Mouse (Mus musculus): ENCODE measurements at regions not wholly inside any gene's neighbourhood (a gene's known extent, or its start where the extent isn't known, plus 50 kb on each side); places are given as distances from the start of the nearest gene placed in this dataset.

GRCm38 (mm10) chr15:63340322-63341060 lies 504.5 kb downstream of the Gsdmc2 start:
- Histone ChIP-seq H3K9ac (replicated peaks) (no peak overlapping the region), H3K36me3 (replicated peaks; ENCODE audit: insufficient read depth, low read length) (no peaks in the 10 kb centered on the region), H3K9me3 (ENCODE audit: low read length) (no peaks in the 10 kb centered on the region; the same call in 1 of the 2 replicates), H3K4me2 (ENCODE audit: low read depth, low read length) (no peak overlapping the region), H3K27ac (ENCODE audit: low read depth) (no peak overlapping the region), H3K4me1 (ENCODE audit: insufficient read depth) (peaks cover 6% of the 10 kb centered on the region; the same call in 1 of the 2 replicates), H3K4me3 (ENCODE audit: low read depth, low read length) (no peak overlapping the region), H3K27me3 (ENCODE audit: insufficient read depth, low read length) (no peaks in the 10 kb centered on the region)
- DNase-seq (peak; percentile 14), ATAC-seq (no peak)
- 31% methylated on average over 6 of the region's 6 CpGs for WGBS (ENCODE audit: insufficient replicate concordance)
- TF ChIP-seq CTCF (IDR thresholded peaks at IDR 0.05; ENCODE audit: low read depth) (peak; percentile 41), EP300 (IDR thresholded peaks at IDR 0.05; ENCODE audit: low read depth) (no peak)

- no peaks in the 10 kb centered on the region for H3K27me3 ChIP-seq (ENCODE audit: insufficient read depth, low read length)
- 59% methylated on average over 1 of the region's 1 CpGs for WGBS (ENCODE audit: insufficient replicate concordance)
- no peaks in the 10 kb centered on the region for H3K9me3 ChIP-seq (ENCODE audit: low read length)
- no peak overlapping the region for H3K9ac ChIP-seq (replicated peaks)
- no peak for ATAC-seq
- H3K36me3 ChIP-seq (replicated peaks; ENCODE audit: insufficient read depth, low read length), result no peaks in the 10 kb centered on the region
- DNase-seq, result no peak
- no peak overlapping the region for H3K27ac ChIP-seq (ENCODE audit: low read depth)
- no peak overlapping the region for H3K4me3 ChIP-seq (ENCODE audit: low read depth, low read length)
- no peak overlapping the region for H3K4me2 ChIP-seq (ENCODE audit: low read depth, low read length)
- no peak for TF ChIP-seq EP300 (IDR thresholded peaks at IDR 0.05; ENCODE audit: low read depth)
- no peak for TF ChIP-seq CTCF (IDR thresholded peaks at IDR 0.05; ENCODE audit: low read depth)
- no peaks in the 10 kb centered on the region for H3K4me1 ChIP-seq (ENCODE audit: insufficient read depth)
These were observed 525.3 kb downstream of the Gsdmc2 start for GRCm38 (mm10) chr15:63319666-63320065.

- Histone ChIP-seq H3K4me3 (ENCODE audit: low read depth, low read length) (no peak overlapping the region), H3K9me3 (ENCODE audit: low read length) (no peaks in the 10 kb centered on the region), H3K27ac (ENCODE audit: low read depth) (no peak overlapping the region), H3K27me3 (ENCODE audit: insufficient read depth, low read length) (no peaks in the 10 kb centered on the region), H3K4me1 (ENCODE audit: insufficient read depth) (no peaks in the 10 kb centered on the region), H3K9ac (replicated peaks) (no peak overlapping the region), H3K36me3 (replicated peaks; ENCODE audit: insufficient read depth, low read length) (no peaks in the 10 kb centered on the region), H3K4me2 (ENCODE audit: low read depth, low read length) (no peak overlapping the region)
- WGBS (ENCODE audit: insufficient replicate concordance), result 64% methylated on average over 2 of the region's 2 CpGs
- DNase-seq, result no peak
- ATAC-seq, result no peak
- no peak for TF ChIP-seq EP300 (IDR thresholded peaks at IDR 0.05; ENCODE audit: low read depth)
- no peak for TF ChIP-seq CTCF (IDR thresholded peaks at IDR 0.05; ENCODE audit: low read depth)
These were observed 534.6 kb downstream of the Gsdmc2 start for GRCm38 (mm10) chr15:63310426-63310825.

- ATAC-seq (no peak), DNase-seq (no peak)
- Histone ChIP-seq H3K4me2 (ENCODE audit: low read depth, low read length) (no peak overlapping the region), H3K9ac (replicated peaks) (no peak overlapping the region), H3K4me1 (ENCODE audit: insufficient read depth) (no peaks in the 10 kb centered on the region), H3K36me3 (replicated peaks; ENCODE audit: insufficient read depth, low read length) (no peaks in the 10 kb centered on the region), H3K27ac (ENCODE audit: low read depth) (no peak overlapping the region), H3K27me3 (ENCODE audit: insufficient read depth, low read length) (no peaks in the 10 kb centered on the region), H3K4me3 (ENCODE audit: low read depth, low read length) (no peak overlapping the region), H3K9me3 (ENCODE audit: low read length) (no peaks in the 10 kb centered on the region)
- WGBS (ENCODE audit: insufficient replicate concordance), result 76% methylated on average over 4 of the region's 4 CpGs
- TF ChIP-seq CTCF (IDR thresholded peaks at IDR 0.05; ENCODE audit: low read depth) (no peak), EP300 (IDR thresholded peaks at IDR 0.05; ENCODE audit: low read depth) (no peak)
These were observed 545.7 kb downstream of the Gsdmc2 start for GRCm38 (mm10) chr15:63299311-63299710.

GRCm38 (mm10) chr15:63288534-63288933 lies 556.4 kb downstream of the Gsdmc2 start:
- ATAC-seq, result no peak
- Histone ChIP-seq H3K9ac (replicated peaks) (no peak overlapping the region), H3K4me1 (ENCODE audit: insufficient read depth) (no peaks in the 10 kb centered on the region), H3K4me3 (ENCODE audit: low read depth, low read length) (no peak overlapping the region), H3K4me2 (ENCODE audit: low read depth, low read length) (no peak overlapping the region), H3K27me3 (ENCODE audit: insufficient read depth, low read length) (no peaks in the 10 kb centered on the region), H3K27ac (ENCODE audit: low read depth) (no peak overlapping the region), H3K36me3 (replicated peaks; ENCODE audit: insufficient read depth, low read length) (no peaks in the 10 kb centered on the region), H3K9me3 (ENCODE audit: low read length) (no peaks in the 10 kb centered on the region)
- no peak for TF ChIP-seq EP300 (IDR thresholded peaks at IDR 0.05; ENCODE audit: low read depth)
- no peak for TF ChIP-seq CTCF (IDR thresholded peaks at IDR 0.05; ENCODE audit: low read depth)
- no peak for DNase-seq

GRCm38 (mm10) chr15:63286026-63286425 lies 559.0 kb downstream of the Gsdmc2 start:
- TF ChIP-seq CTCF (IDR thresholded peaks at IDR 0.05; ENCODE audit: low read depth) (no peak), EP300 (IDR thresholded peaks at IDR 0.05; ENCODE audit: low read depth) (no peak)
- Histone ChIP-seq H3K27me3 (ENCODE audit: insufficient read depth, low read length) (no peaks in the 10 kb centered on the region), H3K4me3 (ENCODE audit: low read depth, low read length) (no peak overlapping the region), H3K9me3 (ENCODE audit: low read length) (no peaks in the 10 kb centered on the region), H3K27ac (ENCODE audit: low read depth) (no peak overlapping the region), H3K36me3 (replicated peaks; ENCODE audit: insufficient read depth, low read length) (no peaks in the 10 kb centered on the region), H3K9ac (replicated peaks) (no peak overlapping the region), H3K4me2 (ENCODE audit: low read depth, low read length) (no peak overlapping the region), H3K4me1 (ENCODE audit: insufficient read depth) (no peaks in the 10 kb centered on the region)
- WGBS (ENCODE audit: insufficient replicate concordance), result 67% methylated on average over 1 of the region's 1 CpGs
- DNase-seq (no peak), ATAC-seq (no peak)
